Mouse (Mus musculus): ENCODE data around the gene 5730455P16Rik. TPM values are rescaled to one million over a fixed set of nuclear protein-coding genes. Genes with fewer than 3 reads are reported as not detected.

The 5730455P16Rik gene
- polyA plus RNA-seq, 1 experiment from 2014 or later: 18.0 TPM

Other genes starting within 250 kb of the 5730455P16Rik start
- 39.2 and 41.0 TPM in 2 replicates for gene Tefm, start 235.9 kb downstream of the 5730455P16Rik start, polyA plus RNA-seq (2015; fragmentation: Nextera tagmentation; extraction: Ambion mirVana)
- gene Adap2, start 223.9 kb downstream of the 5730455P16Rik start, polyA plus RNA-seq (2015; fragmentation: Nextera tagmentation; extraction: Ambion mirVana): 3.2 and 4.1 TPM in 2 replicates
- 7.7 and 8.2 TPM in 2 replicates for gene Rnf135, start 194.2 kb downstream of the 5730455P16Rik start, polyA plus RNA-seq (2015; fragmentation: Nextera tagmentation; extraction: Ambion mirVana)
- 40.3 and 42.8 TPM in 2 replicates for gene Rhot1, start 169.0 kb downstream of the 5730455P16Rik start, polyA plus RNA-seq (2015; fragmentation: Nextera tagmentation; extraction: Ambion mirVana)
- gene Rhbdl3, start 77.1 kb downstream of the 5730455P16Rik start, polyA plus RNA-seq (2015; fragmentation: Nextera tagmentation; extraction: Ambion mirVana): 6.3 and 6.8 TPM in 2 replicates
- 230 and 243 TPM in 2 replicates for gene Zfp207, start 5.2 kb upstream of the 5730455P16Rik start, polyA plus RNA-seq (2015; fragmentation: Nextera tagmentation; extraction: Ambion mirVana)
- 261 and 287 TPM in 2 replicates for gene Psmd11, start 50.6 kb upstream of the 5730455P16Rik start, polyA plus RNA-seq (2015; fragmentation: Nextera tagmentation; extraction: Ambion mirVana)
- gene Cdk5r1, start 99.0 kb upstream of the 5730455P16Rik start, polyA plus RNA-seq (2015; fragmentation: Nextera tagmentation; extraction: Ambion mirVana): 1.2 and 1.7 TPM in 2 replicates

Measured in thymus, postnatal 0 days (tissue).